Mouse (Mus musculus): ENCODE measurements around the gene Tcf7l1. TPM values are rescaled to one million over a fixed set of nuclear protein-coding genes. Genes with fewer than 3 reads are reported as not detected.

The Tcf7l1 gene
- polyA plus RNA-seq, 1 experiment, result 5.5 TPM

DNA sequence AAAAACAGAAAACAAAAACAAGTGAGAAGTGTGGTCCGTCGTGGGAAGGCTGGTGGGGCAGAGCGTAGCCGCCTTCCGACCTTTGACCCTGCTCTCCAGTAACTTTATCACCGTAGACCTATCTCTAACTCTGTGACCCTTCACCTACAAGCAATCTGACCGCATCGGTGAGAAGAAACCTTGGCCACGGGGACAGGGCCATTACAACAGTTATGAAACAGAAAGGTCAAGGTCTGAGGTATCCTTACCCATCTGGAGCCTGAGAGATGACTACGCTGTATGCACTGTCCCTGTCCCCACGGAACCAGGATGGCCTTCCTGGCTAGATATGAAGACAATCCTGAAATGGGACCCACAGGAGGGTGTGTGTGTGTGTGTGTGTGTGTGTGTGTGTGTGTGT is 204.9 kb downstream of the Tcf7l1 start:
- Histone ChIP-seq H3K27ac (ENCODE audit: insufficient read depth, low read length) (no peak overlapping the region), H3K4me3 (replicated peaks; ENCODE audit: insufficient read depth, low read depth, low read length) (no peak overlapping the region), H3K27me3 (ENCODE audit: control insufficient read depth, insufficient read depth, low read length) (no peaks in the 10 kb centered on the region; the same call in 1 of the 2 replicates), H3K4me1 (ENCODE audit: control insufficient read depth, insufficient read depth, low read length) (no peaks in the 10 kb centered on the region)
- no peak for DNase-seq
- TF ChIP-seq POLR2A (IDR thresholded peaks at IDR 0.05; ENCODE audit: borderline replicate concordance, insufficient read depth, low read length) (no peak), CTCF (IDR thresholded peaks at IDR 0.05; ENCODE audit: borderline replicate concordance, insufficient read depth, low read depth, low read length) (no peak)
- 86% methylated on average over 11 of the region's 11 CpGs for WGBS

DNA sequence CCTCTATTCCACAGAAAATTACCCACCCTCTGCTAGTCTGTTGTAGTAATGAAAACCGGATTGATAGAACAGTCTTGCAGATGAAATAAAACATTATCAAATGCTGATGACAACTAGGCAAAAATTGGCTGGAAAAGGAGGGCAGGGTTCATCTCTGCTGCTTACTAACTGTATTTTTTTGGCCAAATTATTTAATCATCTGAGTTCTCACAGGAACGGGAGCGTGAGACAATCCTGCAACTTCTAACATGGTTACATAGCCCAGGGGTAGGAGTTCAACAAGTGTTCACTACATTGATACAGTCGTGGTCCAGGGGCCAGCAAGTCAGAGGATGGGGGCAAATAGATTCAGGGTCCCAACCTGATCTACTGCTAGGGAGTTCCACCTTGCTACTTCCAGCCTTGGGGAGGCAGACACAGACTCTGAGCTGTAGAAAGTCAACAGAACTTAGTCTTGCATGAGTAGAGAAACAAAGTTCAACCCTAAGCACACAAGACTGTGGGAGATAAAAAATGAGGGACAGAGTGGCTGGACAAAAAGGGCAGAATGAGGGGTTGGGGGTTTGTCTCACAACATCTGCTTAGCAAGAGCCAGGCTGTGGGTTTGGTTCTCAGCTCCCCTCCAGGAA is 205.7 kb downstream of the Tcf7l1 start:
- Histone ChIP-seq H3K27me3 (ENCODE audit: control insufficient read depth, insufficient read depth, low read length) (no peaks in the 10 kb centered on the region; the same call in 1 of the 2 replicates), H3K4me3 (replicated peaks; ENCODE audit: insufficient read depth, low read depth, low read length) (no peak overlapping the region), H3K27ac (ENCODE audit: insufficient read depth, low read length) (no peak overlapping the region), H3K4me1 (ENCODE audit: control insufficient read depth, insufficient read depth, low read length) (no peaks in the 10 kb centered on the region)
- 81% methylated on average over 4 of the region's 4 CpGs for WGBS
- DNase-seq, result no peak
- TF ChIP-seq POLR2A (IDR thresholded peaks at IDR 0.05; ENCODE audit: borderline replicate concordance, insufficient read depth, low read length) (no peak), CTCF (IDR thresholded peaks at IDR 0.05; ENCODE audit: borderline replicate concordance, insufficient read depth, low read depth, low read length) (no peak)

DNA sequence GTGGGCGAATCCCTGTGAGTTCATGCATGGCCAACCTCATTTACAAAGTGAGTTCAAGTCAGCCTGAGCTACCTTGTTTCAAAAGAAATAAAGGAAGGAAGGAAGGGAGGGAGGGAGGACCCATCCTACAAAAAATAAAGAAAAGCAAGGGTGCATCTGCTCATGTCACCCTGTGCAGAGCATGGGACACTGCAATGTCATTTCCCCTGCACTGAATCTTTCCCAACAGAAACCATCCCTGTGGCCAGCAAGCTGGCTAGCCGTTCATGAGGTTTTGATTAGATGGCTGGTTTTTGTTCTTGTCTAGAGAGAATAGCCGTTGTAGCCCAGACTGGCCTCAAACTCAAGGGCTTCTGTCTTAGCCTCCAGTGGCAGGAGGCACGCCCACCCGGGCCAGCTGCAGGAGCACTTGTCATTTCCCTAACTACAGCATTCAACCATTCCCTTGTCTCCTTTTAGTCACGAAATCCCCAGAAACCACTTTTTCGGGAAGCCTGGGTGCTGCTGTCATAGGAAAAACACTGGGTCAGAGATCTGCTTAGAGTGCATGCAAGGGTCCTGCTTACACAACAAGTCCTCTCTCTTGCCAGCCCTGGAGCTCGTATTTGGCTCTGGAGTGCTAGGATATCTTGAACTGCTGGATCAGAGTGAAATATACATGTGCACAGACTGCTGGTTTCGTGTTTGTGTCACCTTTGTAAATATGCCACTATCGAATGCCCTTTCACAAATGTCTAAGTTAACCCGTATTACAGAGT is 207.2 kb downstream of the Tcf7l1 start:
- no peak for DNase-seq
- Histone ChIP-seq H3K4me3 (replicated peaks; ENCODE audit: insufficient read depth, low read depth, low read length) (no peak overlapping the region), H3K4me1 (ENCODE audit: control insufficient read depth, insufficient read depth, low read length) (no peaks in the 10 kb centered on the region), H3K27ac (ENCODE audit: insufficient read depth, low read length) (no peak overlapping the region), H3K27me3 (ENCODE audit: control insufficient read depth, insufficient read depth, low read length) (no peaks in the 10 kb centered on the region; the same call in 1 of the 2 replicates)
- WGBS, result 77% methylated on average over 11 of the region's 11 CpGs
- TF ChIP-seq POLR2A (IDR thresholded peaks at IDR 0.05; ENCODE audit: borderline replicate concordance, insufficient read depth, low read length), result no peak
- TF ChIP-seq CTCF (IDR thresholded peaks at IDR 0.05; ENCODE audit: borderline replicate concordance, insufficient read depth, low read depth, low read length), result no peak

Other genes starting within 250 kb of the Tcf7l1 start
- gene Capg, start 244.9 kb downstream of the Tcf7l1 start, polyA plus RNA-seq (2012; rRNA removed), result 3.6 and 4.8 TPM in 2 replicates
- 32.5 and 32.7 TPM in 2 replicates for gene Elmod3, start 190.8 kb downstream of the Tcf7l1 start, polyA plus RNA-seq (2012; rRNA removed)
- gene Retsat, start 190.8 kb downstream of the Tcf7l1 start, polyA plus RNA-seq (2012; rRNA removed), result 13.7 and 15.6 TPM in 2 replicates
- gene Tgoln1, start 172.3 kb downstream of the Tcf7l1 start, polyA plus RNA-seq (2012; rRNA removed), result 96.1 and 96.8 TPM in 2 replicates
- gene Kcmf1, start 110.7 kb upstream of the Tcf7l1 start, polyA plus RNA-seq (2012; rRNA removed), result 86.1 and 110 TPM in 2 replicates
- 221 and 264 TPM in 2 replicates for gene Tmsb10, start 169.5 kb upstream of the Tcf7l1 start, polyA plus RNA-seq (2012; rRNA removed)

Measured in cerebellum, adult 2 months (tissue).